Mouse (Mus musculus) testis, adult 2 months (tissue): ENCODE data around the gene Gas2l1.

ENCODE experiments used
- CTCF ChIP-seq: fragments of 200-500 bp; IDR thresholded peaks from 2 replicates; pipeline ENCODE4 v1.5.1; 2012; ENCODE audit warnings: low read depth, mild to moderate bottlenecking, inconsistent platforms, low read length, moderate library complexity; ENCODE audit not compliant: control insufficient read depth, insufficient read depth, insufficient replicate concordance
- POLR2A ChIP-seq: fragments of 200-500 bp; IDR thresholded peaks from 2 replicates; pipeline ENCODE4 v1.6.1; 2012; ENCODE audit warnings: low read depth, mild to moderate bottlenecking, inconsistent platforms, low read length, moderate library complexity; ENCODE audit not compliant: control insufficient read depth

DNA sequence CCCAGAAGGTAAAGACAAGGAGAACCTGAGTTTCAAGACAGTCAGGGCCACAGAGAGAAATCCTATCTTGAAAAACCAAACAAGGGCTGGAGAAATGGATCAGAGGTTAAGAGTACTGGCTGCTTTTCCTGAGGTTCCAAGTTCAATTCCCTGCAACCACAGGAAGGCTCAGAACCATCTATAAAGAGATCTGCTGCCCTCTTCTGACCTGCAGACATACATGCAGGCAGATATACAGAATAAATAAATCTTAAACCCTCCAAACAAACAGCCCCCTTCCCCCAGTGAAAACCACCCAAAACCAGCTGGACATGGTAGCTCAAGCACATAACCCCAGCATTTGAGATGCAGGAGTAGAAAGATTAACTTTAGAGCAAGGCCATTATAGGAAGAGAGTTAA is 10.6 kb upstream of the Gas2l1 start:
- TF ChIP-seq CTCF, result no peak
- TF ChIP-seq POLR2A, result no peak
